Mouse (Mus musculus) kidney, adult 2 months (tissue): ENCODE data around the gene Trim41. TPM values are rescaled to one million over a fixed set of nuclear protein-coding genes. Genes with fewer than 3 reads are reported as not detected.
A peak's percentile ranks its signal among the peaks of the same experiment; 100 is the strongest.
"Not testable (repeated sequence)": the region's sequence is repeated elsewhere in the genome, so short reads cannot be mapped to it uniquely, and the experiment has no call there.

Experiments
- DNase-seq: peaks from one replicate; pipeline ENCODE4 v3.0.0; 2021
- H3K27ac ChIP-seq: fragments of 200-500 bp; 2 replicates; pipeline ENCODE4 v1.5.1; 2012; ENCODE audit warnings: low read depth, low read length, control low read depth, inconsistent platforms; ENCODE audit not compliant: insufficient read depth
- H3K27me3 ChIP-seq: fragments of 200-500 bp; replicated peaks from 2 replicates; pipeline ENCODE4 v1.6.1; 2012; ENCODE audit warnings: mild to moderate bottlenecking, moderate library complexity, low read length, inconsistent platforms; ENCODE audit not compliant: control insufficient read depth, insufficient read depth
- H3K36me3 ChIP-seq: fragments of 200-500 bp; 2 replicates; pipeline ENCODE4 v1.6.1; 2012; ENCODE audit warnings: mild to moderate bottlenecking, moderate library complexity, low read length, inconsistent platforms; ENCODE audit not compliant: control insufficient read depth, insufficient read depth
- H3K4me1 ChIP-seq: fragments of 200-500 bp; 2 replicates; pipeline ENCODE4 v1.6.1; 2011; ENCODE audit warnings: low read length; ENCODE audit not compliant: control insufficient read depth, insufficient read depth
- H3K4me3 ChIP-seq: fragments of 200-500 bp; 2 replicates; pipeline ENCODE4 v1.5.1; 2011; ENCODE audit warnings: mild to moderate bottlenecking, low read depth, low read length, control low read depth; ENCODE audit not compliant: insufficient read depth
- CTCF ChIP-seq: fragments of 200-500 bp; conservative IDR thresholded peaks from 2 replicates; pipeline ENCODE4 v1.5.1; 2011; ENCODE audit warnings: low read depth, mild to moderate bottlenecking, control low read depth, low read length, moderate library complexity, mixed read lengths; ENCODE audit not compliant: insufficient read depth, insufficient read length
- POLR2A ChIP-seq: fragments of 200-500 bp; IDR thresholded peaks from one replicate; pipeline ENCODE4 v1.6.1; 2011; ENCODE audit warnings: low read depth, low read length, control low read depth
- WGBS: fragments of 180-500 bp; shearing (Covaris S2); methylation state at CpG from one replicate; pipeline ENCODE4 v1.1.7; 2018; 5-methylcytosine and 5-hydroxymethylcytosine counted together
- polyA plus RNA-seq: library from polyadenylated mRNA; depleted of rRNA; stranded (reverse); fragments of >200 nt; gene quantifications from 2 replicates; pipeline ENCODE4 v1.2.3, GENCODE M21; 2012

Gene Trim41
- polyA plus RNA-seq, 1 experiment, result 26.3 TPM

GRCm38 (mm10) chr11:48827926-48828325 is 10.8 kb upstream of the Trim41 start:
- Histone ChIP-seq H3K36me3 (no peaks in the 10 kb centered on the region), H3K27me3 (no peaks in the 10 kb centered on the region), H3K4me1 (peaks cover 2% of the 10 kb centered on the region; the same call in 1 of the 2 replicates), H3K4me3 (no peak overlapping the region), H3K27ac (no peak overlapping the region)
- TF ChIP-seq POLR2A (no peak), CTCF (no peak)
- WGBS, result 86% methylated on average over 6 of the region's 6 CpGs
- no peak for DNase-seq

- no peak for DNase-seq
- peaks cover 2% of the 10 kb centered on the region; the same call in 1 of the 2 replicates for H3K4me1 ChIP-seq
- WGBS, result 3% methylated on average over 6 of the region's 6 CpGs
- H3K27ac ChIP-seq, result 0 out of 2 replicates have a peak overlapping the region, but pooled peaks have one; percentile 21
- peak overlapping the region; percentile 53 for H3K4me3 ChIP-seq
- no peak for TF ChIP-seq POLR2A
- TF ChIP-seq CTCF, result no peak
- H3K27me3 ChIP-seq, result no peaks in the 10 kb centered on the region
- no peaks in the 10 kb centered on the region for H3K36me3 ChIP-seq
Measured at GRCm38 (mm10) chr11:48826752-48827096, 9.6 kb upstream of the Trim41 start.

GRCm38 (mm10) chr11:48825979-48826751 is 9.0 kb upstream of the Trim41 start, which contains the start of the genes Trim7 and Gm12184:
TSS of gene Trim7 (plus strand) at chr11:48826140.
TSS of gene Gm12184 (minus strand) at chr11:48826655.
- H3K27ac ChIP-seq, result peak within 1 kb of the TSS; percentile 61; the same call in 1 of the 2 replicates
- peak within 1 kb of the TSS; percentile 53 for H3K4me3 ChIP-seq
- 7% methylated on average over 59 of the region's 92 CpGs for WGBS
- peak; percentile 51 for DNase-seq
- not testable (repeated sequence) for H3K27me3 ChIP-seq, H3K36me3 ChIP-seq, H3K4me1 ChIP-seq

GRCm38 (mm10) chr11:48824311-48824830 is 7.2 kb upstream of the Trim41 start:
- WGBS, result 45% methylated on average over 22 of the region's 22 CpGs
- Histone ChIP-seq H3K27ac (no peak overlapping the region), H3K4me1 (peaks cover 2% of the 10 kb centered on the region; the same call in 1 of the 2 replicates), H3K36me3 (no peaks in the 10 kb centered on the region), H3K27me3 (no peaks in the 10 kb centered on the region), H3K4me3 (no peak overlapping the region)
- TF ChIP-seq POLR2A, result no peak
- no peak for TF ChIP-seq CTCF
- DNase-seq, result no peak

- peak; percentile 69 for DNase-seq
- TF ChIP-seq POLR2A (no peak), CTCF (no peak)
- peaks cover 2% of the 10 kb centered on the region; the same call in 1 of the 2 replicates for H3K4me1 ChIP-seq
- 7% methylated on average over 15 of the region's 15 CpGs for WGBS
- no peaks in the 10 kb centered on the region for H3K27me3 ChIP-seq
- no peak overlapping the region for H3K27ac ChIP-seq
- H3K4me3 ChIP-seq, result peak overlapping the region; percentile 19; the same call in 1 of the 2 replicates
- no peaks in the 10 kb centered on the region for H3K36me3 ChIP-seq
Measured at GRCm38 (mm10) chr11:48823536-48823972, 6.4 kb upstream of the Trim41 start.

GRCm38 (mm10) chr11:48822768-48823512 is 5.8 kb upstream of the Trim41 start:
- peaks cover 2% of the 10 kb centered on the region; the same call in 1 of the 2 replicates for H3K4me1 ChIP-seq
- no peak overlapping the region for H3K27ac ChIP-seq
- H3K36me3 ChIP-seq, result no peaks in the 10 kb centered on the region
- H3K27me3 ChIP-seq, result no peaks in the 10 kb centered on the region
- no peak overlapping the region for H3K4me3 ChIP-seq
- no peak for TF ChIP-seq CTCF
- TF ChIP-seq POLR2A, result no peak
- 57% methylated on average over 14 of the region's 14 CpGs for WGBS
- no peak for DNase-seq

GRCm38 (mm10) chr11:48821299-48821698 is 4.1 kb upstream of the Trim41 start:
- not testable (repeated sequence) for DNase-seq
- 92% methylated on average over 14 of the region's 14 CpGs for WGBS

More at GRCm38 (mm10) chr11:48821299-48821698, 4.1 kb upstream of the Trim41 start:
- not testable (repeated sequence) for H3K36me3 ChIP-seq, H3K4me3 ChIP-seq, H3K27ac ChIP-seq, H3K27me3 ChIP-seq, H3K4me1 ChIP-seq
